Mouse (Mus musculus) gastrocnemius, postnatal 10 days (tissue): ENCODE results near the gene Sfxn3. TPM values are rescaled to one million over a fixed set of nuclear protein-coding genes. Genes with fewer than 3 reads are reported as not detected.

Experiments
- DNase-seq: peaks from one replicate; pipeline ENCODE4 v3.0.0; 2021; ENCODE audit warnings: mixed read lengths
- long read RNA-seq, 2 experiments: library from polyadenylated mRNA; stranded (forward); transcript quantifications; one replicate each; pipeline ENCODE4 v2.0.0; 2021
- total RNA-seq, 2 experiments: library from RNA; stranded (reverse); gene quantifications; 2 replicates each; pipeline ENCODE4 v1.2.3; 2021

Sfxn3 gene
- 10 to 100 TPM; 24.1 to 24.2 TPM for total RNA-seq
- long read RNA-seq, experiment 1, transcript Sfxn3-201 (11 exons, 2,867 nt): major isoform, 19 of 36 reads
- long read RNA-seq, experiment 1, partial matches to known transcripts: 9 of 36 reads
- long read RNA-seq, experiment 1, other reads (novel, unspliced or antisense): 8 of 36 reads
- long read RNA-seq, experiment 2, transcript Sfxn3-201 (11 exons, 2,867 nt): major isoform, 14 of 21 reads
- long read RNA-seq, experiment 2, partial matches to known transcripts: 3 of 21 reads
- long read RNA-seq, experiment 2, other reads (novel, unspliced or antisense): 4 of 21 reads

DNA sequence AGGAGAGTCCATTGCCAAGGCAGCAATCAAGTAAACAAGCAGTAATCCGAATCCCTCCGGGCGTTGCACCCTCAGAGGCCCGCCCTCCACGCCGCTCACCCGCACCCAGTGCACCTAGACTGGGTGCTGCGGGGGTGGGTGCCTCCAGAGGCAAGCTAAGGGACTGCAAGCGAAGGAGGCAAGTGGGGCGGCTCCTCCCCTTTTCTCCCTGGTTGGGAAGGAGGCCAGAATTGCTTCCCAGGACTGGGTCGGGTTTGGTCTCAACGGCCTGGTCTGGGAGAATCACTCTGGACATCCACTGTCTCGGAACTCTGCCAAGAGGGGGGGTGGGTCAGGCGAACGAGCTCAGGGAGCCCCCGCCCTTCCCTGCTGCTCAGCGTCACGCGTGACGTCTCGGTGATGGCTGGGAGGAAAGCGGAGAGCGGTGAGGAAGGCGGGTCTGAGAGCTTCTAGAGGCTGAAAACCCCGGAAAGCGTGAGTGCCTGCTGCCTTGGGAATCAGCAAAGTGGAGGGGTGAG is at the start of gene Sfxn3:
Gene Sfxn3 (plus strand): TSS at position 87 of the 518 bp plus-strand sequence.
- peak; percentile 95 for DNase-seq

DNA sequence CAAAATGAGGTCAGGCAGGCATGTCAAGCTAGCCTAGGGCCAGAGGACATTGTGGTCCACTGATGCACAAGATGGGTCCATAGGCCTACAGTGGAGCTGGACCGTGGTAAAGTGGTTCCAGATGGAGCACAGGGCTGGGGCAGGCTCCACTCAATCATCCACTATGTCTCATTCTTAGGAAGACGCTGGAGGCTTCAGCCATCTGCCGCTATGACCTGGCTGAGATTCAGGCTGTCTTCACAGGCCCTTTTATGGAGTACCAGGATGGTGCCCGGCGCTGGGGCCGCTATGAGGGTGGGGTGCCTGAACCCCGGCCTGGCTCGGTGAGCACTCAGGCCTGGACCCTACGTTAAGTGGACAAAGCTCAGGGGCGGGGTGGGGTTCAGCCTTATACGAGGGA is 49.5 kb upstream of the Sfxn3 start:
- DNase-seq: no peak

DNA sequence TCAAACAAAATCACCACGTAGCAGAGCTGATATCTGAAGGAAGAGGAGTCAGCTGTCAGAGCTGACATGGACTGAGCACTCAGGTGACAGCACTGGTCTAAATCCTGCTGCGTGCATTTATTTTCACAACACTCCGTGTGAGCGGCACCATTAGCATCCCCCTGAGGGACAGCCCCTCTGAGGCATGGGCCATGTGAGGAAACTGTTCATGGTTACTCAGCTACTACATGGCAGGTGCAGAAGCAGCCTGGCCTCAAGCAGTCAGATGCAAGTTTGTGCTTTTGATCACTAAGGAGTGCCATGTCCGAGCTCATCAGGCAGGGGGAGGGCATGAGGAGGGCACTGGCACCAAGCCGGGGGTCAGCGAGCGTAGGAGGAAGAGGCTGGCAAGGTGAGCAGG is 47.7 kb upstream of the Sfxn3 start:
- DNase-seq: no peak

DNA sequence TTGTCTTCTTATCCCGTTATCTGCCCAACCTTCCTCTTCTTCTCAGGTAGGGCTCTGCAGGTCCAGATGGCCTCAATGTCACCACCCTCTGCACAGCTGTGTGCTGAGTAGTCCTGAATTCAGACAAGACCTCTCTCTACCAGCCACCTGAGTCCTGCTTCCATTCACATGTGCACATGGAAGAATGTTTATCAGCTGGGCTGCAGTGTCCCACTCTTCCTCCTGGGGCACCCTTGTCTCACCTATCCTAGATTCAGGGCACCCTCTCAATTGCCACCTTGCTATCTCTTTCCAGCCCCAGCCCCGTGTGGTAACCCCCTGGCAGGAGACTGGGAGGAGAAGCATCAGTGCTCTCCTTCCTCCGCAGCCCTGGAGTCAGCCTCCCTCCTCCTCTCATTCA is 45.0 kb upstream of the Sfxn3 start:
- DNase-seq: no peak

DNA sequence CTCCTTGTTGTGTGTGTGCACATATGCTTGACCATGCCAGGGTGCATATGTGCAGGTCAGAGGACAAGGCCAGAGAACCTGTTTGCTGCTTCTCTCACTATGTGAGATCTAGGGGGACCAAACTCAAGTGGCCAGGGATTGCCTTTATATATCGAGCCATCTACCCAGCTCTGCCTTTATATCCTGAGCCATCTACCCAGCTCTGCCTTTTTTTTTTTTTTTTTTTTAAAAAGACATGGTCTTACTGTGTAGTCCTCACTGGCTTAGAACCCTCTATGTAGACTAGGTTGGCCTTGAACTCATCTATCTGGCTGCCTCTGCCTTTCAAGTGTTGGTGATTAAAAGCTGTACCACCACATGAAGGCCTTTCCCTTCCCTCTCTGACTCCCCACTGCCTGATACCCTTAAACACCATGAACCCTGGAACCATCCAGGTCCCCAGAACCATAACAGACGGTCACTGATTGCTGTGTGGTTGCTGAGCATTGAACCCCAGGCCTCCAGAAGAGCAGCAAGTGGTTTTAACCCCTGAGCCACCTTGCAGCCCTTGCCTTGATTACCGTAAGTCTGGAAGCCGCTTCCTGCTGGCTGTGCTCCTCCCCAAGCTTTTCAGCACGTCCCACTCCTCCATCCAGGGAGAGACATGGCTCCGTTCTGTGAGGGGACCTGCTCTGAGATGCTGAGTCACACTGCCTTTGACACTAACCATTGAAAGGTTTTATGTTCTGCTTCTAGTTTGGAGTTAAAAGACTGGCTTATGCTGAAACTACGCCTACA is 43.4 kb upstream of the Sfxn3 start:
- no peak for DNase-seq

DNA sequence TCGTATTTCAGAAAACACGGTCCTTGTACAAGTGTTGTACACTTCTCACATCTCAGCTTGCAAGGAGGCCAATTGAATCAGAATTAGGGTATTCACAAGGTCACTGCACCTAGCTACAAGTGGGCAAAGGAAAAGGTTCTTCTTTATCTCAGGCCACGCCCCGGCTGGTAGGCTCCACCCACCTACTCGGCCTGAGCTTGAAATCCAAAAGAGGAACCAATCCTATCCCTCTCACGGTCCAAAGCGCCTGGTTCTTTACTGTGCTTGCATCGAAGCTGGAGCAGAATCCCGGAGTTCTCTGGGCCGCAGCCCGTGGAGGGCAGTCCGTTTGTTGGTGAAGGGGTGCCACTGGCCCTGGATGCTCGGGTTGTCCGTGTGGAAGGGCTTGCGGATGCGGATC is 41.9 kb upstream of the Sfxn3 start, which contains the start of gene Twnk:
Gene Twnk (plus strand): TSS at position 220 of the 400 bp plus-strand sequence.
- no peak for DNase-seq

DNA sequence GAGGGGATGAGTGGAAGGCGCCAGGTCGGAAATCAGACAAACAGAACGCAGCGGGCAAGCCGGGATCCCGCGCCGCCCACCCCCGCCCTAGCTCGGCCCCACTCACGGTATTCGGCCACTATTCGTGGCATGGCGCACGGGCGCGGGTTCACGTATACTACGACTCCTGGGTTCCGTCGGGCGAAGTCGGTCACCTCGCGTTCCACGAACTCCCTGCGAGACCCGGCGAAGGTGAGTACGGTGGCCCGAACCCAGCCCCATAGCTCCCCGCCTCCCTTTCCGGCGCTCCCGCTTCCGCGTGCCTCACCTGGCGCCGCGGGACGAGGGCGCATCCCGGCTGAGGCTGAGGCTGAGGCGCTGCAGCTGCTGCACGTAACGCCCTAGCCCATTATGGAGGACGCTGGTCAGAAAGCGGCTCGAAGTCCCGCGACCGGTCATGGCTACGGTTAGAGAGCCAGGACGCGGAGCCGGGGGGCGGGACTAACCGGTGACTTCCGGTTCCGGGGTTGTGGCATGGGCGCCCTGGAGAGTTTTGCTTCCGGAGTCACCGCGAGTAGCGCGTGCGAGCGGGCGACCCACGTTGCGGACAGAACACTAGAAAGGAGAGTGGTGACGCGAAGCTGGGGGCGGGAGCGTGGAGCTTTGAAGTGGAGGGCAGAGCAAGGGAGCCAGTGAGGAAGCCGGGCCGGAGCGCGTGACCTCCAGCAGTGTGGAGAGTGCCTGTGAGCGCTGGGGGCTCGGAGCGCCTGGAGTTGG is 41.2 kb upstream of the Sfxn3 start, which contains the start of gene Mrpl43:
Gene Mrpl43 (minus strand): TSS at position 486 of the 756 bp plus-strand sequence.
- peak; percentile 99 for DNase-seq

DNA sequence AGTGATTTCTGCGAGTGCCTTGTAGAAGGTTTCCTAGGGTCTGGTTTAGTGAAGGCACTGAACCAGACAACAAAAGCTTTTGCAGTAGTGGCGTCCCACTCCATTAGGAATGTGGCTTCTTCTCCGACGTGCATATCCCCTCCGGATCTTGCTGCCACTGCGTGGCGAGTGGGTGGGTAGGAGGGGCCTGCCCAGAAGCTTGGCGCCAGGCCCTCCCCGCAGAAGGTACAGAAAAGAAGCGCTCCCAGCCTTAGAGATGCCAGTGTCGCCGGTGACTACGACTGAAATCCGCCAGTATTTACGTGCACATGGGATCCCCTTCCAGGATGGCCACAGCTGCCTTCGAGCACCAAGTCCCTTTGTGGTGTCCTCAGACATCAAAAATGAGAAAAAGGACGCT is 40.3 kb upstream of the Sfxn3 start:
- DNase-seq: no peak

DNA sequence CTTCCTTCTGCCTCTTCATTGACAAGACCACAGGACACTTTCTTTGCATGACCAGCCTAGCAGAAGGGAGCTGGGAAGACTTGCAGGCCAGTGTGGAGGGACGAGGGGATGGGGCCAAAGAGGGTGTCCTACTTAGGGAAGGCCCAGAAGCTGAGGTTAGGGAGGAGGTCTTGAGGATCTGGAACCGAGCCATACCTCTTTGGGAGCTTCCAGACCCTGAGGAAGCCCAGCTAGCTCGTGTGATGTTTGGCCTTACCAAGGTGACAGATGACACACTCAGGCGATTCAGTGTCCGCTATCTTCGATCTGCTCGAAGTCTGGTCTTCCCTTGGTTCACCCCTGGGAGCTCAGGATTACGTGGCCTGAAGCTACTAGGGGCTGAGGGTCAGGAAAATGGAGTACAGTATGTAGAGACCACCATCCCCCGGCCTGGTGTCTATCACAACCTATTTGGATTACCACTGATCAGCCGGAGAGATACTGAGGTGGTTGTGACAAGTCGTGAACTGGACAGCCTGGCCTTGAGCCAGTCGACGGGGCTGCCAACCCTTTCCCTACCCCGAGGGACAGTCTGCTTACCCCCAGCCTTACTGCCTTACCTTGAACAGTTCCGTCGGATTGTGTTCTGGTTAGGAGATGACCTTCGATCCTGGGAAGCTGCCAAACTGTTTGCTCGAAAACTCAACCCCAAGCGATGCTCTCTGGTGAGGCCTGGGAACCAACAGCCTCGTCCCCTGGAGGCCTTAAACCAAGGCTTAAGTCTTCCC is 39.7 kb upstream of the Sfxn3 start:
- no peak for DNase-seq

DNA sequence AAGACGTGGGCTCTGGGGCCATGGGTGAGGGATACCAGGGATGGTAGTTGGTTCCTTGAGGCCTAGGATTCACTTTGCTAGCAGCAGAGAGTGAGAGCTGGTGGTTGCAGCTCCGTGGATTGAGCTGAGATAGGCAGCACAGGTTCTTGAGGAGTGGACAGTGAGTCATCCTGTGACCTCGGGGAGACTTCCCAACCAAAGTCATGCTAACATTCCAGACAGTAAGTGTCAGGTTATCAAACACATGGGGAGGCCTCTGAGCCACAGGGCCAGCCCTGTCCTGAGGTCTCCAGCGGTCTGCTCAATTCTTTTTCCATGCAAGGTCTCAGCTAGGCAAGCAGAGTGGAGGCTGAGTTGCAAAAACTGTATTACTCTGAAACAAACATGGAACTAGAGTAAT is 36.7 kb upstream of the Sfxn3 start:
- no peak for DNase-seq

DNA sequence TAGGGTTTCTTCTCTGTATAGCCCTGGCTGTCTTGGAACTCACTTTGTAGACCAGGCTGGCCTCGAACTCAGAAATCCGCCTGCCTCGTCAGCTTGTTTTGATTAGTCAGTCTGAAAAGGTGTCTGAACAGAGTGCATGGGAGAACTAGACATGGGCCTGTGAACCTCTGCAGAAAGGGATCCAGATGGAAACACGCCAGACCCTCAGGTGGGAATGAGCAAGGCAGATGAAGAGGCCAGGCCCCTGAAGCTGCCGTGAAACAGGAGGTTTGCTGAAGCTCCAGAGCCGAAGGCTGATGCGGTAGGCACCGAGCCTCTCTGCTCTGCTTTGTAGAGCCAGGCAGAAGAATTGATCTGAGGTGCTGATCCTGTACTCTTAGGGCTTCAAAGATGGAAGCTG is 35.1 kb upstream of the Sfxn3 start:
- DNase-seq: no peak

DNA sequence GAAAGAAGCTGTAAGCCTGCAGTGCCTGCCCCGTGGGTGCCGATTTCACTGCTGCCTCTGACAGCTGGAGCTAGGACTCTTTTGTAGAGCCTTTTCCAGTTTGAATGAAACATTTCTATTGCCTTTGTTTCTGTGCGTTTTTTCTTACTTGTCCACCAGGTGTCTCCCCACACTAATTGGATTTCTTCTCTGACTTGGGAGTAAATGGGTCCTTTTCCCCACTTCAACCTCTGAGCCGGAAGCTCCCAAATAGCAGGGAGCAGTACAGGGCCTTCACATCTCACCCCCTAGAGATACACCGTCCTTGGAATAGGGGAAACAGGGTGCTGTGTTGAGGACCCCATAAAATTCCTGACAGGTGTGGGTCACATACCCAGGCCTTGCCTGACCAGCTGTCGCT is 34.7 kb upstream of the Sfxn3 start:
- DNase-seq: no peak

DNA sequence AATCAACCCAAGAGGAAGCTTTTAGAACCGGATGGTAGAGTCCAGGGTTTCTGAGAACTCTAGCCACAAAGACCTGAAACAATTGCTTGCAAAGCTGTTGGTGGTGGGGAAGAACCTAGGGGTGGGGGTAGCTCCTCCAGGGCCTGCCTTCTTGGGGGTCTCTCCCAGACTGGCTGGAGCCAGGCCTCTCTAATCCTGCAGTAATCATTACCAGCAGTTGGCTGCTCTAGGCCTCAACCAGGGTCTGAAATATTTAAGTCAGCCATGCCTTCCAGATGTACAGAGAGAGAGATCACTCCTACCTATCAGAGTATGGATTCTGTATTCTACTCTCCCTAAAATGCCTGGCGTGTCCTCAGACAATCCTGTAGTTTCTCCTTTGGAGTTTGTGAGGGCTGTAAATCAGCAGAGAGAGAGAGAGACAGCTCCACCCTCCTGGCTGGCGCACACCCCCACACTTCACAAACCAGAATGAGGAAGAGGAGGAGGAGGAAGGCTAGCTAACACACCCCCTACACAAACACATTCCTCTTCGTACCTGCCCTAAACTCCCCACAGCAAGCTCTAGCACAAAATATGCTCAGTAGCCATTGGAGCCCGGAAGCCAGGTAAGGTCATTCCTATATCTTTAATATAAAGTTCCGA is 33.6 kb upstream of the Sfxn3 start:
- DNase-seq: no peak

DNA sequence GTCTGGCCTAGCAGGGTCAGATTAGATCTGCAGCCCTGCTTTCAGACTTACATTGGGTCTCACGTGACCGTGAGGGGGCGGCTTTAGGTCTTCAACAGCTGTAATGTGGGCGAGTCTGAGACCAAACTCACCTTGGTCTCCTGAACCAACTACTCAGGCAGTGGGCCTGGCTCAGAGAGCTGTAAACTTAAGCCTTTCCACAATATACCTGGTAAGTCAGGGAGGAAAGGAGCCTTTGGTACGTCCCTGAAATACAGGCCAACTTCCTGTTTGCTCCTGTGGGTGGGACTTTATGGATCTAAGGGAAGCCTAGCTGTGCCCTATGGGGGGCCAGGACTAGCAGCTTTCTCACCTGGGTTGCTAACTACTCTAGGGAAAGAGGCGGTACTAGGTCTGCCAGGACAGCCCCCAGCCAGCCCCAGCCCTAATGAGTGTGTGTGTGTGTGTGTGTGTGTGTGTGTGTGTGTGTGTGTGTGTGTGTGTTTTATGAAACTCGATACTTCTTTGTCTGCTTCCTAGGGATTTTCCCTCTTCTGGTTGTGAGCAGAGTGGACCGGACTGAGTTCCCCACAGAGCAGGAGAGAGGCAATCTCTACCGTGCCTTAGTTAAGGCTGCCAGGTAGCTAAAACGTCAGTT is 32.9 kb upstream of the Sfxn3 start, which contains the start of gene Lzts2:
Gene Lzts2 (plus strand): TSS at position 80 of the 637 bp plus-strand sequence.
- DNase-seq: no peak

DNA sequence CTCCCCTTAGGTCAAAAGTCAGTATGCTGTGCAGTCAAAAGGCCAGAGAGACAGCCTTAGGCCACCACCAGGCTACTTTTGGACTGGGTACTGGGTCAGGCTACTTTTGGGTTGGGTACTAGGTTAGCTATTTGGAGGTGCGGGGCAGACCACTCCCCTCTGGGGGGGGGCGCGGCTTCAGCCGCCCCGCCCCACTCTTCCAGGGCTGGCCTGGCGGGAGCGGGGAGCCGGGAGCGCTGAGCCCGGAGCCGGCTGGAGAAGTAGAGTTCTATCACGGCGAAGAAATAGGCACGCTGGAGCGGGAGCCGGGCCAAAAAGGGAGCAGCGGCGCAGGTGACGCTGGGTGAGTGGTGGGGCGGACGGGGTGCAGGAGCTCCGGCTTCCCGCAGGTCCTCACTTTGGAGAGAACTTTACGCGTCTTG is 32.3 kb upstream of the Sfxn3 start:
- DNase-seq: peak; percentile 76

DNA sequence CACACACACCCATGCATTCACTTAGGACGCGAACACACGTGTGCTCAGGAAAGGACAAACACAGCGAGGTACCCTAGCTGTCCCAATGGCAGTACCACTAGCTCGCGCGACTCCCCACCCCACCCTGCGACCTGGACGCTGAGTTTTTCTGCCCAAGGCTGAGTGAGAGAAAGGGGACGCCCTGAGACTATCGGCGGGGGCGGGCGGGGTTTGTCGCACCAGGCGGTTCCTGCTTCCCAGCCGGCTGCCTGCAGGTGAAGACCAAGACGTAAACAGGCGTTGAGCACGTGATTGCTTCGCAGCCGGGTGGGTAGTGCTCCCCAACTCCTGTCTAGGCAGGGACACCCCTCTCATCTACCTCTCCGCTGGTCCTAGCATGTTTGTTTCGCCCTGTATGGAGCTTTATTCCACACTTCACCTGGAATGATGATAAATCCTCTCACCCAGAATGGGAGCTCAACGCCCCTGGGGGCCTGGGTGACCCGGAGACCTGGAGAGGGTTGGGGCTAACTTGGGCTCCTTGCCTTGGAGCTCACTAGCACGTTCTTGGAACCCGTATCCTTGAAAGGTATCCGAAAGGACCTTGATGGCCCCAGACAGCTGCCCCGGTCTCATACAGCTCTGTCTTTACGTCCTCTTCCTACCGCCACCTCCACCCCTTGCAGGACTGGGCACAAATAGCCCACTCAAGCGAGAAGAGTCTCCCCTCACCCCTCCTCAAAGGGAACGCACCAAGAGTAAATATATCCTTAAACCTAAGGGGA is 31.6 kb upstream of the Sfxn3 start:
- peak; percentile 65 for DNase-seq

DNA sequence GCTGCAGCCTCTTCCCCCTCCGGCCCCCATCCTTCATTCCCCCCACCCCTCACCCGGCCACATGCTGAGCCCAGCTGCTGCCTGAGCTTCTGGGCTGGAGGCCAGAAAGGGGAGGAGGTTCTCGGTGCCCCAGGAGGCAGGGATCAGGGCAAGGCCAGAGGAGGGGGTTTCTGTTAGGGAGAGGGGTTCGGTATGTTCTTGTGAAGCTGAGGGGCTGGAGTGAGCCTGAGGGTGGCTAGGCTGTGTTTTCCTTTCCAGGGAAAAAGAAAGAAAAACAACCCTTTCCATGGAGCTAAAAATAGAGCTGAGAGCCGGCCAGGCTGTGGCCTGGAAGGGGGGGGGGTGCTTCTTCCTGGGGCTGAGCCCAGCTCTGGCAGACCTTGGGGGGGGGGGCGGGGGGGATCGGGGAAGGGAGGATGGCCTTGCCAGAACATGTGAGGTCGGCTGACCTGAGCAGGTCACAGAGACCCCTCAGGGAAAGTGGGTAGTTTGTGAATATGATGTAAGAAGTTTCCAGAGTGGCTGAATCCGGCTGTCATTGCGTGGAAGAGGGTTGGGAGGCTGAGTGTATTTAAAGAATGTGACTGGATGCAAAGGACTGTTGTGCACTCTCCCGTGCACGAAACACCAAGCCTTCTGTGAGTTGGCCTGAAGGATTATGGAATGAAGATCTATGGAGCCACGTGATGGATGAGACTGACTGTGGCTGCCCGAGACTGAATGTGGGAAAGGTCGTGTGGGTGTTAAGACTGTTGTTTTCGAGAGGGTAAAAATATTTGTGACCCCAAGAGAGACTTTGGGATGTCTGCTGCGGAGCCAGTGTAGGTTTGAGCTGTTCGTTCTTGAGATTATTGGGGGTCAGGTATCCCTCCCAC is 30.7 kb upstream of the Sfxn3 start:
- DNase-seq: peak; percentile 88

DNA sequence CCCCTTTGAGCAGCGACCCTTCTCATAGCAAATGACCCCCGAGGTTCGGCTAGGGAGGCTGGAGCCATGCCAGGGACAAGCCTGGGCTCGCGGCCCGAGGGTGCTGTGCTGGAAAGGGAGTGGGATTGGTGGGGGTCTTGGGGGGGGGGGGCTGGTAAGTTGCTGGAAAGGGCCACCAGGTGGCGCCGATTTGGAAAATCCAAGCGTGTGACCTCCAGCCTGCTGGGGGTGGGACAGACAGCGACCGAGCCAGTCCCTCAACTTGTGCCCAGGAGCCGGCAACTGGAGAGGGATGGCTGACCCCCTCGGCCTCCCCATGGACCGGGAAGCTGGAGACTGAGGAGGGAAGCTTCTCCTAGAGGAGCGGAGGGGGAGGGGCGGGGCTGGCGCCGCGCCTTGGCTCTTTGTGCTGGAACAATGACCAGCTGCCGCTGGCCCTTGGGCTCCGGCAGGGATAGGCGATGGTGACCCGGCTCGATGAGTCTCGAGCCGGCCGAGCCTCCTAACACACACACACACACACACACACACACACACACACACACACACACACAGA is 30.0 kb upstream of the Sfxn3 start:
- DNase-seq: peak; percentile 94

DNA sequence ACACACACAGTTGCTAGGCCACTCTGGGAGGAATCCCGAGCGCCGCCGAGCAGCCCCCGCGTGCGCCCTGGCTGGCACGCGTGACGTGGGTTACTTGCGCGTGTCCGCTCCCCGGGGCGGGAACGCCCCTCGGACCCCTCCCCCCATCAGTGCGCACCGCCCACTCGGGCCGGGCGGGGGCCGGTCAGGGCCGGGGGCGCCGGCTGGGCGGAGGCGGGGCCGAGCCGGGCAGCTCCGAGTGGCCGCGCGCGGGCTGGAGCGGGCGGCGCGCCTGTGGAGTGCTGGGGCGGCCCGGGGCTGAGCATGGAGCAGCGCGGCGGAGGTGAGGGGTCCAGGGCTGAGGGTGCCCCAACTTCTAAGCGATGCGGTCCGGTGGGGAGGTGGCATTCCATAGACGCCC is 29.4 kb upstream of the Sfxn3 start:
- peak; percentile 92 for DNase-seq
